Mouse (Mus musculus): Measurements from ENCODE around the gene Bmpr1a. TPM values are rescaled to one million over a fixed set of nuclear protein-coding genes. Genes with fewer than 3 reads are reported as not detected.
A peak's percentile ranks its signal among the peaks of the same experiment; 100 is the strongest.

Bmpr1a gene
- total and polyA plus RNA-seq, 2 experiments from 2014 or later = 15.9 to 54.8 TPM

DNA sequence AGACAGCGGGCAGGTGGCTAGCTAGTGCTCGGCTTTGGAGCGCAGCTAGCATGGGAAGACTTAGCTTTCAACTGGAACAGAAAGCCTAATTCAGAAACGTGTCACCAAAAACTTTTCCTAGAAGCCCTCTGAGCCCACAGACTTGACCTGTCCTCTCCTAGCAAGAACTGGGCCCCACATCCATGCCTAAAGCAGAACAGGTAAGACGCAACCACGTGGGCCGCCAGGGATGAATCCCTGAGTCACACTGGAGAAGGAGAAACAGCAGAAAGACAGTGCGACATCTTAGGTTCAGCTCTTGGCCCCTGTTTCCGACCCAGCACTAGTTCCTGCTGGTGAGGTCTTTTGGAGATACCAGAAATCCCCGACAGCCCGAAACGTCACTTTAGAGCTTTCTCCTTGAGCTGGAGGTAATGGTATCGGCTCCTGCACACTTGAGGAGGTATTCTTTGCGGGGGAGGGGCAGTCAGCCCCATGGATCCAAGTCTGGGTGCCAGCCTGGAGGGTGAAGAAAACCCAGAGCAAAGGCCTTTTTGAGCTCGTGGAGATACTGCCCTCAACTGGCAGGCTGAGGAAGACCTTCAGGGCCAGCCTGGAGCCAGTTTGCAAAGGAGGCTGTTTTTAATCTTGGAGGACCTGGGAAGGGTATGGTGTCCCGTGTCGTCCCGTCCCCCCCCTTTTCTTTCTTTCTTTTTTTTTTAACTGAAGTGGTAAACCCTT is 140.3 kb downstream of the Bmpr1a start:
- H3K4me3 ChIP-seq (ENCODE audit: low read depth, low read length) = peak overlapping the region; percentile 44
- peak overlapping the region; percentile 79 for H3K27ac ChIP-seq (ENCODE audit: low read depth, low read length)
- ATAC-seq = peak; percentile 70
- DNase-seq = peak; percentile 83
- 33% methylated on average over 18 of the region's 18 CpGs for WGBS
- H3K27me3 ChIP-seq (ENCODE audit: insufficient read depth, low read length) = no peaks in the 10 kb centered on the region
- peak overlapping the region; percentile 81 for H3K4me2 ChIP-seq (ENCODE audit: low read depth)
- peak; percentile 76 for TF ChIP-seq CTCF (IDR thresholded peaks at IDR 0.05; ENCODE audit: low read depth)
- no peaks in the 10 kb centered on the region for H3K9me3 ChIP-seq (ENCODE audit: low read length)
- peak overlapping the region; percentile 66 for H3K9ac ChIP-seq
- H3K4me1 ChIP-seq (ENCODE audit: insufficient read depth) = peaks cover 9% of the 10 kb centered on the region; the same call in 1 of the 2 replicates
- no peaks in the 10 kb centered on the region for H3K36me3 ChIP-seq (ENCODE audit: insufficient read depth)

DNA sequence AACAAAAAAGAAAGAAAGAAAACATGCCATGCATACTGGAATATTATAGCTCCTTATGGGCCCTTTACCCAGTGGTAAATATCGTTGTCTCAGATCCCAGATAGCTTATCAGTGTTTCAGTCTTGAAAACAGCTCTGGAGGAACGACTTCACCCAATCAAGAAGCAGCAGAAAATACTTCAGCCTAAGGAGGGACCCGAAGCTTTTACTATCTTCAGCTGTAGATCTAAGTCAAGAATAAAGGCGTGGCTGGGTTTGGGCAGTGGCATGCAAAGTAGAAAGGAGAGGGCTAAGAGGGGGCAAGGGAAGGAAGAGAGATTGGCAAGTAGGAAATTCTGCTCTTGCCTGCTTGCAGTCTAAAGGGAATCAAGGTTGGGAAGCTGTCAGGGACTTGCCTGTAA is 141.0 kb downstream of the Bmpr1a start:
- WGBS = 84% methylated on average over 4 of the region's 4 CpGs
- H3K4me3 ChIP-seq (ENCODE audit: low read depth, low read length) = no peak overlapping the region
- no peak overlapping the region for H3K9ac ChIP-seq
- TF ChIP-seq CTCF (IDR thresholded peaks at IDR 0.05; ENCODE audit: low read depth) = no peak
- H3K27me3 ChIP-seq (ENCODE audit: insufficient read depth, low read length) = no peaks in the 10 kb centered on the region
- H3K27ac ChIP-seq (ENCODE audit: low read depth, low read length) = no peak overlapping the region
- no peak for DNase-seq
- H3K4me1 ChIP-seq (ENCODE audit: insufficient read depth) = peaks cover 9% of the 10 kb centered on the region; the same call in 1 of the 2 replicates
- no peaks in the 10 kb centered on the region for H3K9me3 ChIP-seq (ENCODE audit: low read length)
- H3K36me3 ChIP-seq (ENCODE audit: insufficient read depth) = no peaks in the 10 kb centered on the region
- no peak for ATAC-seq
- no peak overlapping the region for H3K4me2 ChIP-seq (ENCODE audit: low read depth)

Other genes with a start within 250 kb of the Bmpr1a start
- gene Shld2, start 192.8 kb downstream of the Bmpr1a start, total RNA-seq (2014; rRNA removed) = 6.3 and 22.0 TPM in 2 replicates
- 4.9 and 7.6 TPM in 2 replicates for gene Shld2, start 192.8 kb downstream of the Bmpr1a start, polyA plus RNA-seq (2015; fragmentation: Nextera tagmentation; extraction: Ambion mirVana)
- 179 and 182 TPM in 2 replicates for gene Glud1, start 192.6 kb downstream of the Bmpr1a start, total RNA-seq (2014; rRNA removed)
- gene Glud1, start 192.6 kb downstream of the Bmpr1a start, polyA plus RNA-seq (2015; fragmentation: Nextera tagmentation; extraction: Ambion mirVana) = 96.4 and 114 TPM in 2 replicates
- gene Fam25c, start 147.9 kb downstream of the Bmpr1a start, total RNA-seq (2014; rRNA removed) = not detected in 2 replicates
- gene Fam25c, start 147.9 kb downstream of the Bmpr1a start, polyA plus RNA-seq (2015; fragmentation: Nextera tagmentation; extraction: Ambion mirVana) = not detected in 2 replicates
- 1.0 and 2.1 TPM in 2 replicates for gene Sncg, start 128.6 kb downstream of the Bmpr1a start, total RNA-seq (2014; rRNA removed)
- 2.5 and 3.9 TPM in 2 replicates for gene Sncg, start 128.6 kb downstream of the Bmpr1a start, polyA plus RNA-seq (2015; fragmentation: Nextera tagmentation; extraction: Ambion mirVana)
- gene Mmrn2, start 127.9 kb downstream of the Bmpr1a start, total RNA-seq (2014; rRNA removed) = 3.8 and 4.7 TPM in 2 replicates
- gene Mmrn2, start 127.9 kb downstream of the Bmpr1a start, polyA plus RNA-seq (2015; fragmentation: Nextera tagmentation; extraction: Ambion mirVana) = 2.4 and 2.7 TPM in 2 replicates
- gene 9230112D13Rik, start 19.5 kb upstream of the Bmpr1a start, total RNA-seq (2014; rRNA removed) = not detected in 2 replicates
- gene 9230112D13Rik, start 19.5 kb upstream of the Bmpr1a start, polyA plus RNA-seq (2015; fragmentation: Nextera tagmentation; extraction: Ambion mirVana) = not detected in 2 replicates
- 1.3 and 2.0 TPM in 2 replicates for gene Ldb3, start 85.3 kb upstream of the Bmpr1a start, total RNA-seq (2014; rRNA removed)
- gene Ldb3, start 85.3 kb upstream of the Bmpr1a start, polyA plus RNA-seq (2015; fragmentation: Nextera tagmentation; extraction: Ambion mirVana) = 0.70 and 0.90 TPM in 2 replicates
- gene Opn4, start 96.8 kb upstream of the Bmpr1a start, total RNA-seq (2014; rRNA removed) = 0.14 TPM in 1 of 2 replicates, not detected in the other
- gene Opn4, start 96.8 kb upstream of the Bmpr1a start, polyA plus RNA-seq (2015; fragmentation: Nextera tagmentation; extraction: Ambion mirVana) = 0.11 TPM in 1 of 2 replicates, not detected in the other
- 30.2 and 36.1 TPM in 2 replicates for gene Wapl, start 170.6 kb upstream of the Bmpr1a start, total RNA-seq (2014; rRNA removed)
- gene Wapl, start 170.6 kb upstream of the Bmpr1a start, polyA plus RNA-seq (2015; fragmentation: Nextera tagmentation; extraction: Ambion mirVana) = 9.3 and 12.1 TPM in 2 replicates